Mouse (Mus musculus): ENCODE data around the gene Efcab8. TPM values are rescaled to one million over a fixed set of nuclear protein-coding genes. Genes with fewer than 3 reads are reported as not detected.
"Not testable (repeated sequence)": the region's sequence is repeated elsewhere in the genome, so short reads cannot be mapped to it uniquely, and the experiment has no call there.

Gene Efcab8
- polyA plus RNA-seq, 1 experiment from 2014 or later = not detected

- H3K4me1 ChIP-seq (ENCODE audit: control insufficient read depth, insufficient read depth, low read length) = no peaks in the 10 kb centered on the region
- no peaks in the 10 kb centered on the region for H3K9me3 ChIP-seq (ENCODE audit: control insufficient read depth, low read length)
- no peak for ATAC-seq (ENCODE audit: low read depth)
- no peak overlapping the region for H3K27ac ChIP-seq (ENCODE audit: low read depth, low read length)
- WGBS = 79% methylated on average over 8 of the region's 8 CpGs
- no peaks in the 10 kb centered on the region for H3K27me3 ChIP-seq (ENCODE audit: control insufficient read depth, insufficient read depth, low read length)
- no peaks in the 10 kb centered on the region for H3K36me3 ChIP-seq (ENCODE audit: control insufficient read depth, insufficient read depth, low read length)
- no peak overlapping the region for H3K9ac ChIP-seq (replicated peaks; ENCODE audit: low read depth, low read length)
- no peak overlapping the region for H3K4me3 ChIP-seq (ENCODE audit: low read depth, low read length)
- no peak overlapping the region for H3K4me2 ChIP-seq (ENCODE audit: low read depth, low read length)
These were observed 28.4 kb downstream of the Efcab8 start for GRCm38 (mm10) chr2:153808146-153808545.

- no peak overlapping the region for H3K27ac ChIP-seq (ENCODE audit: low read depth, low read length)
- no peak overlapping the region for H3K9ac ChIP-seq (replicated peaks; ENCODE audit: low read depth, low read length)
- no peak for ATAC-seq (ENCODE audit: low read depth)
- no peaks in the 10 kb centered on the region for H3K9me3 ChIP-seq (ENCODE audit: control insufficient read depth, low read length)
- H3K4me3 ChIP-seq (ENCODE audit: low read depth, low read length) = no peak overlapping the region
- H3K4me2 ChIP-seq (ENCODE audit: low read depth, low read length) = no peak overlapping the region
- no peaks in the 10 kb centered on the region for H3K4me1 ChIP-seq (ENCODE audit: control insufficient read depth, insufficient read depth, low read length)
- 82% methylated on average over 6 of the region's 6 CpGs for WGBS
- no peaks in the 10 kb centered on the region for H3K36me3 ChIP-seq (ENCODE audit: control insufficient read depth, insufficient read depth, low read length)
- no peaks in the 10 kb centered on the region for H3K27me3 ChIP-seq (ENCODE audit: control insufficient read depth, insufficient read depth, low read length)
These were observed 29.1 kb downstream of the Efcab8 start for GRCm38 (mm10) chr2:153808841-153809240.

GRCm38 (mm10) chr2:153809921-153810320, 30.2 kb downstream of the Efcab8 start:
- no peaks in the 10 kb centered on the region for H3K4me1 ChIP-seq (ENCODE audit: control insufficient read depth, insufficient read depth, low read length)
- H3K9me3 ChIP-seq (ENCODE audit: control insufficient read depth, low read length) = no peaks in the 10 kb centered on the region
- H3K27me3 ChIP-seq (ENCODE audit: control insufficient read depth, insufficient read depth, low read length) = no peaks in the 10 kb centered on the region
- no peak for ATAC-seq (ENCODE audit: low read depth)
- no peak overlapping the region for H3K4me3 ChIP-seq (ENCODE audit: low read depth, low read length)
- no peak overlapping the region for H3K27ac ChIP-seq (ENCODE audit: low read depth, low read length)
- WGBS = 67% methylated on average over 3 of the region's 3 CpGs
- no peaks in the 10 kb centered on the region for H3K36me3 ChIP-seq (ENCODE audit: control insufficient read depth, insufficient read depth, low read length)
- H3K4me2 ChIP-seq (ENCODE audit: low read depth, low read length) = no peak overlapping the region
- H3K9ac ChIP-seq (replicated peaks; ENCODE audit: low read depth, low read length) = no peak overlapping the region

- no peak overlapping the region for H3K27ac ChIP-seq (ENCODE audit: low read depth, low read length)
- H3K4me3 ChIP-seq (ENCODE audit: low read depth, low read length) = no peak overlapping the region
- no peak overlapping the region for H3K4me2 ChIP-seq (ENCODE audit: low read depth, low read length)
- H3K9ac ChIP-seq (replicated peaks; ENCODE audit: low read depth, low read length) = no peak overlapping the region
- H3K4me1 ChIP-seq (ENCODE audit: control insufficient read depth, insufficient read depth, low read length) = no peaks in the 10 kb centered on the region
- no peaks in the 10 kb centered on the region for H3K27me3 ChIP-seq (ENCODE audit: control insufficient read depth, insufficient read depth, low read length)
- H3K9me3 ChIP-seq (ENCODE audit: control insufficient read depth, low read length) = no peaks in the 10 kb centered on the region
- WGBS = 93% methylated on average over 2 of the region's 2 CpGs
- ATAC-seq (ENCODE audit: low read depth) = no peak
- H3K36me3 ChIP-seq (ENCODE audit: control insufficient read depth, insufficient read depth, low read length) = no peaks in the 10 kb centered on the region
These were observed 42.3 kb downstream of the Efcab8 start for GRCm38 (mm10) chr2:153822005-153822543.

GRCm38 (mm10) chr2:153824593-153824992, 44.9 kb downstream of the Efcab8 start:
- no peak overlapping the region for H3K4me2 ChIP-seq (ENCODE audit: low read depth, low read length)
- no peak overlapping the region for H3K27ac ChIP-seq (ENCODE audit: low read depth, low read length)
- H3K9me3 ChIP-seq (ENCODE audit: control insufficient read depth, low read length) = no peaks in the 10 kb centered on the region
- 63% methylated on average over 6 of the region's 6 CpGs for WGBS
- H3K27me3 ChIP-seq (ENCODE audit: control insufficient read depth, insufficient read depth, low read length) = no peaks in the 10 kb centered on the region
- H3K4me3 ChIP-seq (ENCODE audit: low read depth, low read length) = no peak overlapping the region
- no peaks in the 10 kb centered on the region for H3K36me3 ChIP-seq (ENCODE audit: control insufficient read depth, insufficient read depth, low read length)
- no peaks in the 10 kb centered on the region for H3K4me1 ChIP-seq (ENCODE audit: control insufficient read depth, insufficient read depth, low read length)
- no peak overlapping the region for H3K9ac ChIP-seq (replicated peaks; ENCODE audit: low read depth, low read length)
- ATAC-seq (ENCODE audit: low read depth) = peak; percentile 60; the same call in 1 of the 2 replicates

- not testable (repeated sequence) for H3K9me3 ChIP-seq (ENCODE audit: control insufficient read depth, low read length); H3K9ac ChIP-seq (replicated peaks; ENCODE audit: low read depth, low read length); H3K4me3 ChIP-seq (ENCODE audit: low read depth, low read length); ATAC-seq (ENCODE audit: low read depth); H3K4me1 ChIP-seq (ENCODE audit: control insufficient read depth, insufficient read depth, low read length); H3K4me2 ChIP-seq (ENCODE audit: low read depth, low read length); H3K27ac ChIP-seq (ENCODE audit: low read depth, low read length); H3K36me3 ChIP-seq (ENCODE audit: control insufficient read depth, insufficient read depth, low read length); H3K27me3 ChIP-seq (ENCODE audit: control insufficient read depth, insufficient read depth, low read length)
- WGBS = 63% methylated on average over 32 of the region's 32 CpGs
These were observed 46.2 kb downstream of the Efcab8 start for GRCm38 (mm10) chr2:153825900-153826299.

- no peaks in the 10 kb centered on the region for H3K4me1 ChIP-seq (ENCODE audit: control insufficient read depth, insufficient read depth, low read length)
- H3K9me3 ChIP-seq (ENCODE audit: control insufficient read depth, low read length) = no peaks in the 10 kb centered on the region
- ATAC-seq (ENCODE audit: low read depth) = no peak
- 84% methylated on average over 8 of the region's 8 CpGs for WGBS
- H3K4me2 ChIP-seq (ENCODE audit: low read depth, low read length) = no peak overlapping the region
- H3K4me3 ChIP-seq (ENCODE audit: low read depth, low read length) = no peak overlapping the region
- no peak overlapping the region for H3K9ac ChIP-seq (replicated peaks; ENCODE audit: low read depth, low read length)
- no peaks in the 10 kb centered on the region for H3K27me3 ChIP-seq (ENCODE audit: control insufficient read depth, insufficient read depth, low read length)
- no peaks in the 10 kb centered on the region for H3K36me3 ChIP-seq (ENCODE audit: control insufficient read depth, insufficient read depth, low read length)
- no peak overlapping the region for H3K27ac ChIP-seq (ENCODE audit: low read depth, low read length)
These were observed 47.6 kb downstream of the Efcab8 start for GRCm38 (mm10) chr2:153827171-153827830.

GRCm38 (mm10) chr2:153828704-153829103, 49.0 kb downstream of the Efcab8 start:
- Histone ChIP-seq H3K9me3 (ENCODE audit: control insufficient read depth, low read length) (no peaks in the 10 kb centered on the region), H3K4me2 (ENCODE audit: low read depth, low read length) (no peak overlapping the region), H3K27ac (ENCODE audit: low read depth, low read length) (no peak overlapping the region), H3K27me3 (ENCODE audit: control insufficient read depth, insufficient read depth, low read length) (no peaks in the 10 kb centered on the region), H3K4me3 (ENCODE audit: low read depth, low read length) (no peak overlapping the region), H3K36me3 (ENCODE audit: control insufficient read depth, insufficient read depth, low read length) (no peaks in the 10 kb centered on the region), H3K9ac (replicated peaks; ENCODE audit: low read depth, low read length) (no peak overlapping the region), H3K4me1 (ENCODE audit: control insufficient read depth, insufficient read depth, low read length) (no peaks in the 10 kb centered on the region)
- no peak for ATAC-seq (ENCODE audit: low read depth)
- WGBS = 89% methylated on average over 7 of the region's 7 CpGs

- WGBS = 92% methylated on average over 8 of the region's 8 CpGs
- Histone ChIP-seq H3K4me1 (ENCODE audit: control insufficient read depth, insufficient read depth, low read length) (no peaks in the 10 kb centered on the region), H3K36me3 (ENCODE audit: control insufficient read depth, insufficient read depth, low read length) (no peaks in the 10 kb centered on the region), H3K4me2 (ENCODE audit: low read depth, low read length) (no peak overlapping the region), H3K27me3 (ENCODE audit: control insufficient read depth, insufficient read depth, low read length) (no peaks in the 10 kb centered on the region), H3K9me3 (ENCODE audit: control insufficient read depth, low read length) (no peaks in the 10 kb centered on the region), H3K27ac (ENCODE audit: low read depth, low read length) (no peak overlapping the region), H3K9ac (replicated peaks; ENCODE audit: low read depth, low read length) (no peak overlapping the region), H3K4me3 (ENCODE audit: low read depth, low read length) (no peak overlapping the region)
- ATAC-seq (ENCODE audit: low read depth) = no peak
These were observed 53.6 kb downstream of the Efcab8 start for GRCm38 (mm10) chr2:153833291-153833690.

All from neural tube, embryonic 14.5 days (tissue).